Mouse (Mus musculus) cerebellum, postnatal 36 days (tissue): ENCODE measurements at regions not wholly inside any gene's neighbourhood (a gene's known extent, or its start where the extent isn't known, plus 50 kb on each side); places are given as distances from the start of the nearest gene placed in this dataset.
A peak's percentile ranks its signal among the peaks of the same experiment; 100 is the strongest.

Experiments
- DNase-seq, 2 experiments: peaks; one replicate each; pipeline ENCODE4 v3.0.0; 2021 to 2022; ENCODE audit warnings: mixed read lengths in 2 of 2

DNA sequence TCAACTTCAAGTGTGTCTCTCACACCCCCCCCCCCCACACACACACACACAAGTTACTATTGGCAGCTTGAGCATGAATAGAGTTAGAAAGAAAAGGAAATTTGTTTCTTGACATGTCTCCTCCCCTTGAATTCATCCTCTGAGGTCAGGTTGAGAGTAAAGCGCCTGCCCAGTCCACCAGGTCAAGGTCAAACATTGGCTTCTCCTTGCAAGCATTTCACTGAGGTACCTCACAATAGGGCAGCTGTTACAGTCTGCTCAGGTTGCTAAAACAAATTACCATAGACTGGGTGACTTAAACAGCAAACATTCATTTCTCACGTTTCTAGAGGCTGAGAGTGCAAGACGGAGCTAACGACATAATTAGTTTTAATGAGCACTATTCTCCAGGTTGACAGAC lies 344.2 kb downstream of the Galc start:
- no peak for DNase-seq

DNA sequence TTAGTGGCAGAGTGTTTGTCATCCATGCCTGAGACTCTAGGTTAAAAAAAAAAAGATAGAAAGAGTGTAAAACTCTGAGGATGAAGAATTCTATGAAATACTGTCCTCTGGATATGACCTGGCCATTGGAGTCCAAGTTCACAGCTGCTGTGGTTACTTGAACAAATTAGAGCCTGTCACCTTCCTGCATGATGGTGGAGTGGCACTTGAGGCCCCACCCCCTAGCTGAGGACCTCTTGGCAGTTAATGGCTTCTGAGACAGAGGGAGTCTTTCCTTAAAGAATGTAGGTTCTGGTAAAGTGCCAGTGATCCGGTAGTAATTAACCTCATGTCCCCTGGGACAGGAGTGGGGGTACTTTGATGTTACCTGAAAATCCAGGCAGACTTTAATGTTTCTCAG lies 346.5 kb downstream of the Galc start:
- DNase-seq: no peak

DNA sequence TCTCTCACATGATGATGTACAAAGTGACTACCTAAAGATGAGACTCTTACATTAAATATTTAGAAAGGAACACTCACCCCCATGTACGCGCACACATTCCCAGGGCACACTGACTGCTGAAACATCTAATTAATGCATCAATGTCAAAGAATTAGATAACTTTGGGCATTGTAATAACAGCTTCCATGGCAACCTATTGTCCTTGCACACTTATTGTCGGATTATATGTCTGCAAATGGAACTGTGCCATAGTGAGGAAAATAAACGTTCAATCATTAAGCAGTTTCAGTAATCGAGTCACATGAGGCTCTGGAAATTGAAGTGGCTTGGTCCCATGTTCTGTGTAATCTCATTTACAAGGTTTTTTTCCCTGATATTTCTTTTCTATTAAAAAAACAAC lies 360.0 kb downstream of the Galc start:
- DNase-seq: no peak

DNA sequence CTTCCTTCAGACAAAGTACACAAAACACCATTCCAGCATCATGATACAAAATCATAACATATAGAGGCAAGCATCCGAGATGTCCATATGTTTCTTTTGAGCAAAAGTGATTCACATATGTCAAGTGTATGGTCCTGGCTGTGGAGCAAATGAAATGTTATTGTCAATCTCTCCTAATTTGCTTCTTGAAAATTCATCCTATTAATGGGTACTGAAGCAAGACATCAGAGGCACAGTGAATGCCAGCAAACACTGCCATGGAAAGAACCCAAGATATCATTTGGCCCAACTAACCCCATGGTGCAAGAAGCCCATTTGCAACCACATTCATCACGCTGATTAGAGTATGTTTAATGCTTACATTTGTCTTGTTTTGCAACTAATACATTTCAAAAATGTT lies 361.1 kb downstream of the Galc start:
- no peak for DNase-seq

DNA sequence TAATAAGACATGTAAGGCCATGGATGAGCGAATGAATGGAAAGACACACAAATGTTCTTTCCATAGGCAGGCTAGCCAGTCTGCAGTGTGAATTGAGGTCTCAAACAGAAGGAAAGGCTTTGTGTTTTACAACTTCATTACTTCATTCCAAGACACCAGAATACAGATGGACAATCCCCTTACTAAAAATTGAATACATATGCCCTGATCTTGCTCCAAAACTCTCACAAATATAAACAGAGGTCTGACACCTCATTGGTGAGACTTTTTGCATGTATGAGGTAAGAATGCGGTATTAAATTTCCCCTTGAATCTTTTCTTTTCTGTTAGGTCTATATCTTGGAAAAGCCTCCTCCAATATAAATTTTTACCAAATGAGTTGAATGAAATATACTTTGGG lies 363.3 kb downstream of the Galc start:
- no peak for DNase-seq

DNA sequence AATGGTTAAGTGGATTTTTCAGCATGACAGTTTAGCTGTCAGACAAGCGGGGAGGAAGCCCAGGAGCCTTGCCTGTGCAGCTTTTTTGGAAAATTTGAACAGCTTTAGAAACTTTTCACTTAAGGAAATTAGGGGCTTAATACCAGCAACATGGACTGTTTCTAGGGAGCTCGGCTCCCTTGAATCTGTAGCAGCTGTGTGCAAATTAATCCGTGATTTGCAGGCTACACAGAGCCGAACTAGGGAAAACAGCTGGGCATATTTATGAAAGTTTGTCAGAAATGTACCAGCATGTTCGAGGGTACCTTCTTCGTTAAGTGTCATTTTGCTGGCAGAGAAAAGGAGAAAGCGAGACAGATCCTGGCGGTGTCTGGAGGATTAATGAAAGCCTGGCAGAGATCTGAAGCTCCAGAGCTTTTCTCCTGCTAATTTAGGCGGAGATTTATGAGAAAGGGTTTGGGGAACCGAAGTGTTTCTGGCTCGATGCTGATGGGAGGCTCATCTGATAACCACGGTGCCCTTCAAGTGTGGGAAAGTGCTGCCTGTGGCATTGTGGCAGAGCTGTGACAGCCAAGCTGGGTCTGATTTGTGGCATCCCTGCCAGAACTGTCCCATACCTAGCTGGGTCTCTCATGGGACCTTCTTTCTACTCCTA lies 370.3 kb downstream of the Galc start:
- DNase-seq: no peak

DNA sequence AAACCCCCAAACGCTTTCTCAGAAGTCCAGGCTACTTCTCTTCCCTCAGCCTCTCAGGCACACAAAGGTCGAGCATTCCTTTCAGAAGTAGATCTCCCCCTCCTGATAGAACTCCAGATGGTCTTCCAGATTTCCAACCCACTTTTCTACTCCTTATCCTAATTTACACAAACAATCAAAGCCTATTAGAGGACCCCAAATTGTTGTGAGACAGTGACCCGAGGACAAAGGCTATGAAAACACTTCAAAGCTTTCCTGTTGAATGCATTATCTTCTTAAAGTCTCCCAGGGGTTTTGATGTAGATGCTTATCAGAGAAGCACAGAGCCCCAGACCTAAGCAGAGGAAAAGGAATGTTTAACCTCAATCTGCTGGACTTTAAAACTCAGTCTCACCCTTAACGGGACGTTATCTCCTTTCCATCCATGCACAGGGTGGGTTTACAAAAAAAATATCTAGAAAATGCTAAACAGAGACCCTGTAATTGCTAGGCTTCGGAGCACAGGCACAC lies 370.9 kb downstream of the Galc start:
- DNase-seq: no peak

DNA sequence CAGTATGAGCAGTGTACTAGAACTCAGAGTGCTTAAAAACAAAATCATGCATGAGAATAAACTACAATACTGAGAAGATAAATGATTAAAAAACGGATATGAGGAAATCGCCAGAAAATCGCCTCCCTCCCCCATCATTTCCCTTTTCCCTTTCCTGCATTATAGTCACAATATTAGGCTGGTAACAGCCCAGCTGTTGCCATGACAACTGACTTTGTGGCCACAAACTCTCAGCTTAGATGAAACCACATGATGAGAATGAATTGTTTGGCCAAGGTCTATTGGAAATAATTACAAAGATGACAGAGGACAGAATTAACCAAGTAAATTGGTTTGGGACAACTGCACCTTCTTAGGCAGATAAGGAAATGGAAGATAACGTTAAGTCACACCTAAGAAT lies 376.8 kb downstream of the Galc start:
- DNase-seq: no peak

DNA sequence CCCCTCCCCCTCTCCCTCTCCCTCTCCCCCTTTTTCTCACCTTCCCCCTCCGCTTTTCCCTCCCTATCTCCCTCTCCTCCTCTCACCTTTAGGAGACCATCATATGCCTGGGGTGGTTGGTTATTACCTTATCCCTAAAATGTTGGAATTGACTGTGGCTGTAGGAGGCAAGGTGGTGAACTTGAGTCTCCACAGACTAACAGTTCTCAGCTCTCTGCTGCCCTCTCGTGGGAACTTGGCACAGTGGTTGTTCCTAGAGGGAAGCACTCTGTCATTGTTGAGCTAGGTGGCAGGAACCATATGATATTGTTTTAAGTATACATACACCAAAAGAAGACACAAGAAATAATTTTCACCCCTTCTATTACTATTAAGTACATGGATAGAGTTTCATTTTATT lies 386.9 kb downstream of the Galc start:
- peak; percentile 64 to 66 for DNase-seq

DNA sequence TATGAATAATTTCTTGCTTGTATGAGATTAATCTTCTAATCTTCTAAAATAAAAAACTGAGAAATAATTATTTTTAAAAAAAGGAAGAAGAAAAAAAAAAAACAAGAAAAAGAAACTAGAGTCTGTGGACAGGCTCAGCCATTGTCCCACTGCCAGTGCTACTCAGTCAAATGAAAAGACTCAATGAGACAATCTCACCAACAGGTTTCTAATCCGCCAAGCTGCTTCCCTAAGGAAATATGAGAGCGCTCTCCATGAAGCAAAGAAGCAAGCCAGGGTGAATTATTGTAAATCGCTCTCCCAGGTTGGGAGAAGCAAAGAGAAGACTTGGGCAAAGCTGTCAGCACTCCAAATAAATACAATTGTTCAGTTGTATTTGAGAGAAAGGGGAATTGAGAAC lies 396.3 kb downstream of the Galc start:
- no peak for DNase-seq

DNA sequence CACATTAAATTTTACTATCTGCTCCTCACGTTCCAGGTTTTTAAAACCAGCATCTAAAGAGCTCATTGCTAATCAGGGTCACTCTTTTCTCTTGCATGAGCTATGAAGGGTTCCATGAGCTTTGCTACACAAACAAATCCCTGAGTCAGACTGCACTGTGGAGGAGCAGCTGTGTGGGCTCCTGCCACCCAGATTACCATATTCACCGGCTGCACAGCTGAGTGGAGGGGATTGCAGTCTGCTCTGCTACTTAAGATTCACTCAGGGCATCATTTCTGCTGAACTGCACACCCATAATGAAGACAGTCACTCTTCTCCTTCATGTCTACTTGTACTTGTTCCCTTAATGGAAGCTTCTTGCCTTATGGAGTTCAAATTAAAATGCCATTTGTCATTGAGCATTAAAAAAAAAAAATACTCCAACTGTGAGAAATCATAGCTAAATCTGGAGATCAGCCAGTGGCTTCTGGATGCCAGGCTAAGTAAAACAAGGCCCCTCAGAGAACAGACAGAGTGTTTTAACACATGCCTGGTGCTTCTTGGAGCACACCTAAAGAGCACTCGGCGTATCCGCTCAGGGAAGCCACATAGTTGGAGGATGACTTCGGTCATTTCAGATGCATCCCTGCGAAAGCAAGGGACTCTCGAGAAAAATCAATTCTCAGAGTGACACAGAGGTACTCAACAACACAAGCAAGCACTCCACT lies 422.9 kb downstream of the Galc start:
- no peak for DNase-seq

DNA sequence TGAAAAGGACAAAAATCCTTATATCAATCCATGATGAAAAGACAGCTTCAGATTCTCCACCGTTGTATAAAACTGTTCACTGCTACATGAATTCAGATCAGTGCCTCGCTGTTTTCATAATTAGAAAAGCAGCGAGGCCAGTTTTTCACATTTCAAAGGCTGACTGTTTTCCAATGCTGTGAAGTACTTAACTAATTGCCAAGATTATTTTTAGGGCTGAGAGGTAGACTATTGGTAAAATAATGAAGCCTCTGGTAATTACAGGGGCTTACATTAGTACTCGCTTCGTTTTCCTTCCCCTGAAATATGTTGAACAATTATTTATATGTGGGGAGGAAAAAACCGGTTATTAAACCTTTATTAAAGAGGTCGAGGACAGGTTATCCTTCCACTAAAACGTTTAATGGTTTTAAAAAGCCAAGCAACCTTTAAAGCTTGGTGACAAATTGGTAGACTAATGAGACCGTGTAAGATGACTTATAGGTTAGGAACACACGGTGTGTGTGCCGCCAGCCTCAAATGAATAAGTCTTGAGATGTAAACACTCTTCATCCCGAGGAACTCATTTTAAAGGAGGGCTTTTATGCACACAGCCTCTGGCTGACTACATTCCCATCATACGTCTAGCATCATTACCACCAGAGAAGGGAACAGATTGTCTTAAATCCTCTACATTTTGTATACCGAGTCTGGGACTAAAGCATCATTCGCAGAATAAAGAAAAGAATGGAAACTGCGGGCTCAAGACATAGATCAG lies 465.7 kb downstream of the Galc start:
- no peak for DNase-seq

DNA sequence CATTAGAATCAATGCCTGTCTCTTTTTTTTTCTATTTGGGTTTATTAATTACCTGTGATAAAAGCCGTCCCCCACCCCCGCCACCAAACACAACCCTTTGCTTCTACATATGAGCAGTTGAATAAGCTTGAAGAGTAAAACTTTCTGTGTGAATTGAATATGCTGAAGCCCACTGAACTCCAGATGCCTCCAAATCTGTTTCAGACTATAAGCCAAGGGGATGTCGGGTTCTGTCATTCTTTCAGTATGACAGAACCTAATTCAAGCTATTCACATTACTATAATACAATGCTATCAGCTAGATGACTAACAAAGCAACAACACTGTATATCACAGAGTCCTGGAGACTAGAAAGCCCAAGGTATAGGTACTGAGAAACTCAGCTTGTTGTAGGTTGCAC lies 475.8 kb downstream of the Galc start:
- no peak for DNase-seq

DNA sequence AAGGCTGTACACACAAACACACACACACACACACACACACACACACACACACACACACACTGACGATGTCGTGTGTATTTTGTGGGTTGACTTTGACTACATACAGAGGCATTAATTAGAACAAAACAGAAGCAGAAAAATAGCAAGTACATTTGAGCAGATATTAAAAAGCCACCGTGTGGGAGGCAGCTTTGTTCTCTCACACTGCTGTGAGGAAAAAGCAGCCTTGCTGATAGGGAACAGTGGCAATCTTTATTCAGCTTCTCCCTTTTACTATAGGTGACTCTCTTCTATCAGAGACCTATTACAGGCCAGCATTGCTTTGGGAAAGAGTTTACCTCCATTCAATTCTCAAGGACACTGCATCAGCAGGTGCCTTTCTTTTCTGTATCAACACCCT lies 500.1 kb downstream of the Galc start:
- no peak for DNase-seq

DNA sequence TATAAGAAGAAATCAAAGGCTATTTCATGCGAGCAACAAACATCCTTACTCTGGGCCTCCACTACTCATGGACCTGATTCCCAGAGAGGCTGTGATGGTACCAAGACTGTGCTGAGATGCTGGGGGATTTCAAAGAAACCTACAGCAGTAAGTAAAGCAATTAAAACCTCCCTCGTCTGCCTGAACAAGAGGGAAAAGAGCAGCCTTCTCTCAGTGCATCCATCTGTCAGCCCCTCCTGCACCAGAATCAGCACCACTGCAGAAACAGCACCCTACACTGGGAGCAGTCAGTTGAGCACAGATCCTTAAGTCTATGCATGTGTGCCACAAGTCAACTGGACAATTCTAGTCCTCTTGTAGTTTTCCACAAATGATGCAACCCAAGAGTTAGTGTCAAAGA lies 500.6 kb downstream of the Galc start:
- no peak for DNase-seq

DNA sequence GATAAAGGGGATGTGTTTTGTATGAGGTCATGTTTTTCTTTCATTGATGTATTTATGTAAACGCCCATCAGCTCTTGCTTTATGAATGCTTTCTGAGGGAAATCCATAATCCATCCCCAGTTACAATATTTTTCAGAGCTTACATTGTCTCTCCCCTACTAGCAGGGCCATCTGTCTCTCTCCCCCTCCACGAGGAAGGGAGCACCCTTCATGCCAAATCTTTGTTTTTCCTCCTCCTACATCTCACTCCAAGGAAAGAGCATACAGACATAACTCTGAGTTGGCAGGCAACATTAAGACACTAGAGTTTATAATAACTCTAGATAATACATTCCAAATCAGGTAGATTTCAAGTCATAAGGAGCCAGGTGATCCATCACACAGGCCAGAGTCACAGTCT lies 509.1 kb downstream of the Galc start:
- no peak for DNase-seq

DNA sequence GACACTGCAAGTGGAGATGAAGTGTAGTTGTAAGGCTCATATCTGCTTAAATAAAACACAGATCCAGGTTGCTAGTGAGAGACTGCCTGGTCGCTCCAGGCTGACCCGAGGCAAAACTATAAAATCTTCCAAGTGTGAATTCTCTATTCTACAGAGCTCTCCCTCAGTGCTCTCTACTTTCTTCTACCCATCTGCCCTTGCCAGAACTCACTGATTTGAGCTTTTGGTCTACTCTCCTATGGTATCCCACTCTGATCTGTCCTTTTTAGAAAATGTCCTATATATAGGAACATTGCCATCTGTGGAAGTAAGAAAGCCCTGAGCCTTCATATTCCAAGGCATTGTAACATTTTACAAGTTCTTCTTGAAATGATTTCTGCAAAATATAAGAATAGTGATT lies 518.3 kb downstream of the Galc start:
- DNase-seq: no peak

DNA sequence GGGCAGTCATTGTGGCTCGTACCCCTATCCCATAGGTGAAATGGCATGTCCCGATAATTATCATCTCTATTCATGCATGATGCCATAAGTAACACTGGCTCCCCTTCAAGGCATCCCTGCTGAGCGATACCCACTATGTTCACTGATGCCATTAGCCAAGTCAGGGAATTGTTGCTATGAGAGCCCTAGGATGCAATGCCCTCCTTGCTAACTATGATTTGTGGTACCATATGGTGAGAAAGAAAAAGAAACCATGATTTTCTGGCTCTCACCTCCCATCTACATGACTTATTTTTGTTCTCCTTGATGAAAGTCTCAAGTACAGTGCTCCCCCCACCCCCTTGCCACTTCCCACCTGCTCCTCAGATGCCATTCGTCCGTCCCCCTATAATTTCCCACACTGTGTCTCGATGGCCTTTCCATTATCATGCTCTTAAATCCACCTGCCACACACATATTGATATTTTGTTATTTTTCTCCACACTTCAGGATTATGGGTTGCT lies 527.1 kb downstream of the Galc start:
- no peak for DNase-seq

DNA sequence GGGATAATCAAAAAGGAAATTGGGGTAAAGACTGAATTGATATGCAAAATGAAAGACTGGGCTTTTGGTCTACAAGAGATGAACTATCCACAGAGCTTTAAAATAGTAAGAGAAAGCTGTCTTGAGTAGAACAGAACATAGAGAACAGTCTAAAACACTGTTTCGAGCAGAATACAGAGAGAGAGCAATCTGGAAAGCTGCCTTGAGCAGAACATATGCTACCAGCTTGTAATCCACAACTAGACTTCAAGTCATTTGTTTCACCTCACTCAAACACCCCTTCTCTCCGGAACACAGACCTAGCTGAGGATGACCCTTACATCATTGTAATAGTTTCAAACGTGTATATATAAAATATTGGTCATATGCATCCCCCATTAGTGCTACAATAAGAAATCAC lies 538.7 kb downstream of the Galc start:
- no peak for DNase-seq

DNA sequence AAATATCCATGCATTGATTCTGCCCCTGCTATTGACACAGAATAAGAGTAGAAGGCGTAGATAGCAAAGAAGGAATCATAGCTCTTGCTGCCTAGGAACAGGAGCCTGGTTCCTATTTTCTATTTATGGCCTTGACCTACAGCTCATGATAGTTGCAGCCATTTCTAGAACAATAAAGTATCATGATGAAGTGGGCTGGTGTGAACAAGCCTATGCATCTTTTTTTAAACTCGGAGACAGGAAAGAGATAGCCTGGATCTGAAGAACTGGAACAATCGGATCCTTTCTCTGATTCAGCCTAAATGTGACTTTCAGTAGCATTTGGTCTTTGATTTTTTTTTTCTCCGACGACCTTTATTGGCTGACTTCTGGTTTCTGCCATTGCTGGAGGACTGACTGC lies 541.4 kb downstream of the Galc start:
- no peak for DNase-seq
